Mouse (Mus musculus) kidney, embryonic 14.5 days (tissue): ENCODE data around the gene Irgq. TPM values are rescaled to one million over a fixed set of nuclear protein-coding genes. Genes with fewer than 3 reads are reported as not detected.

Experiments
- ATAC-seq: fragments of 200-750 bp; cut with Nextera tagmentation; 2 replicates; pipeline ENCODE4 v1.8.0; 2017; ENCODE audit warnings: moderate number of reproducible peaks, mild to moderate bottlenecking, moderate TSS enrichment, moderate library complexity; ENCODE audit not compliant: low FRiP score, low TSS enrichment
- H3K27ac ChIP-seq: fragments of 300-500 bp; sonication (generic); 2 replicates; pipeline ENCODE4 v1.5.1; 2014; ENCODE audit warnings: low read depth, mild to moderate bottlenecking, low read length, moderate library complexity, mixed read lengths
- H3K27me3 ChIP-seq: fragments of 300-500 bp; sonication (generic); 2 replicates; pipeline ENCODE4 v1.6.1; 2014; ENCODE audit warnings: mild to moderate bottlenecking, low read length; ENCODE audit not compliant: control insufficient read depth, insufficient read depth
- H3K36me3 ChIP-seq: fragments of 300-500 bp; sonication (generic); 2 replicates; pipeline ENCODE4 v1.6.1; 2014; ENCODE audit warnings: low read length, mixed read lengths; ENCODE audit not compliant: control insufficient read depth, insufficient read depth
- H3K4me1 ChIP-seq: fragments of 300-500 bp; sonication (generic); 2 replicates; pipeline ENCODE4 v1.6.1; 2014; ENCODE audit warnings: low read length, mixed read lengths; ENCODE audit not compliant: control insufficient read depth, insufficient read depth
- H3K4me2 ChIP-seq: fragments of 300-500 bp; sonication (generic); replicated peaks from 2 replicates; pipeline ENCODE4 v1.6.1; 2014; ENCODE audit warnings: low read depth, mild to moderate bottlenecking, low read length
- H3K4me3 ChIP-seq: fragments of 300-500 bp; sonication (generic); 2 replicates; pipeline ENCODE4 v1.5.1; 2014; ENCODE audit warnings: mild to moderate bottlenecking, low read length
- H3K9ac ChIP-seq: fragments of 300-500 bp; sonication (generic); 2 replicates; pipeline ENCODE4 v1.6.1; 2014; ENCODE audit warnings: low read depth, mild to moderate bottlenecking, low read length, moderate library complexity
- H3K9me3 ChIP-seq: fragments of 300-500 bp; sonication (generic); 2 replicates; pipeline ENCODE4 v1.6.1; 2016; ENCODE audit warnings: low read length; ENCODE audit not compliant: control insufficient read depth
- WGBS: fragments of 180-500 bp; shearing (Covaris S2); extraction: QIAGEN DNeasy Blood & Tissue Kit; methylation state at CpG from one replicate; pipeline ENCODE4 v1.1.7; 2014; 5-methylcytosine and 5-hydroxymethylcytosine counted together
- polyA plus RNA-seq: library from polyadenylated mRNA; unstranded; fragments of >200 nt; fragmentation: Nextera tagmentation; extraction: Ambion mirVana; gene quantifications from 2 replicates; pipeline ENCODE4 v1.2.1, GENCODE M21; 2014

The Irgq gene
- polyA plus RNA-seq, 1 experiment from 2014 or later = 9.5 TPM

DNA sequence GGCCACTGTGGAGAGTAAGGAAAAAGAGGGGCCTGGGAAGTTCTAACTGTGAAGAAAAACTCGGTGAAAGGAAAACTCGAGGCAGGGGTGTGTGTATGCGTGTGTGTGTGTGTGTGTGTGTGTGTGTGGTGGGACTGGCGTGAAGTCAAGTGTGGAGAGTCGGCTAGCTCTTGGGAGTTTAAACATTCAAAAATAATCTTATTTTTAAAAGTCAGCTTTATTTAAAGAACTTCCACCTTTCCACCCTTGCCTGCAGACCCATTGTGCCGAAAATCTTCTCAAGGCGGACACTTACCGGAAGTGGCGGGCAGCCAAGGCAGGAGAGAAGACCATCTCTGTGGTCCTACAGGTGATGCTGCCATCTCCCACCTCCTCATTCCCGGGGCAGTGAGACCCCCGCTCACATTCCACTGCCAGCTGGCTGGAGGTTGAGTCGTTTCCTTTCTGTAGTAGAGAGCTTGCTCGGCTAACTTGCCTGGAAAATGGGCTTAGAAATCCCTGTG lies 17.1 kb downstream of the Irgq start:
- peak overlapping the region; percentile 77; the same call in 1 of the 2 replicates for H3K27ac ChIP-seq
- peak overlapping the region; percentile 91 for H3K4me3 ChIP-seq
- no peaks in the 10 kb centered on the region for H3K27me3 ChIP-seq
- no peaks in the 10 kb centered on the region for H3K9me3 ChIP-seq
- peaks cover 34% of the 10 kb centered on the region for H3K36me3 ChIP-seq
- H3K4me1 ChIP-seq = peaks cover 15% of the 10 kb centered on the region
- H3K9ac ChIP-seq = peak overlapping the region; percentile 80
- 20% methylated on average over 13 of the region's 13 CpGs for WGBS
- no peak for ATAC-seq
- peak overlapping the region; percentile 76 for H3K4me2 ChIP-seq

DNA sequence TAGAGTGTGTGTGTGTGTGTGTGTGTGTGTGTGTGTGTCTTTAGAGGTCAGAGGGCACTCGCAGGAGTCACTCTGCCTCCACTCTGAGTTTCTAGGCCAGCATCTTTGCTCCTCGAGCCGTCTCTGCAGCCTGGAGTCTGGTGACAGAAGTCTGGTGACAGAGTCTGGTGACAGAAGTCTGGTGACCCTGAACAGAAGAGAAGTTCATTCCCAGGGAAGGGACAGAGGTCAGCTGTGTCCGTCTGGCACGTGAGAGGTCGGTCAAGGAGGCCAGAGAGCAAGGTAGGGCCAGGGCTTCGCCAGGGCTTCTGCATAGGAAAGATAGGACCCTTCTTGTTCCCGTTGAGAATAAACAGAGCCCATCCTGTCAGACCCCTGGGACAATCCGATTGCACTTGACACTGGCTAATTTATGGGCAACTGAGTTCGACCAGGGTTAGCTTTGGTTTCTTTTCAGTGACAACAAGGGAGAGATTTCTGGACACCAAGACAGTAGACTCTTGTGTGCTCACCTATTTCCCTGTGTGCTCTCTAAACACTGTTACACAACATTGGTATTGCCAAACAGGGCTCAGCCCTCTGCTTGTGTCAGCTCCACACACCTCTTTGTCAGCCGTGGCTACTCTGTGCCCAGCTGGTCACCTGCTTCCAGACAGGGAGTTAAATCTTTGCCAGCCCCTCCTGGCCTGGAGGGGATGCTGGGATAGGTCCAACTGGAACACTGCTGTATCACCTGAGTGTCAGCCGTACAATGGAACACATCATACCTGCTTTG lies 21.7 kb downstream of the Irgq start:
- H3K9ac ChIP-seq = no peak overlapping the region
- peaks cover 11% of the 10 kb centered on the region for H3K4me1 ChIP-seq
- H3K27me3 ChIP-seq = no peaks in the 10 kb centered on the region
- H3K9me3 ChIP-seq = no peaks in the 10 kb centered on the region
- no peak overlapping the region for H3K4me2 ChIP-seq
- H3K4me3 ChIP-seq = no peak overlapping the region
- peaks cover 61% of the 10 kb centered on the region for H3K36me3 ChIP-seq
- no peak for ATAC-seq
- 74% methylated on average over 12 of the region's 12 CpGs for WGBS
- H3K27ac ChIP-seq = no peak overlapping the region

DNA sequence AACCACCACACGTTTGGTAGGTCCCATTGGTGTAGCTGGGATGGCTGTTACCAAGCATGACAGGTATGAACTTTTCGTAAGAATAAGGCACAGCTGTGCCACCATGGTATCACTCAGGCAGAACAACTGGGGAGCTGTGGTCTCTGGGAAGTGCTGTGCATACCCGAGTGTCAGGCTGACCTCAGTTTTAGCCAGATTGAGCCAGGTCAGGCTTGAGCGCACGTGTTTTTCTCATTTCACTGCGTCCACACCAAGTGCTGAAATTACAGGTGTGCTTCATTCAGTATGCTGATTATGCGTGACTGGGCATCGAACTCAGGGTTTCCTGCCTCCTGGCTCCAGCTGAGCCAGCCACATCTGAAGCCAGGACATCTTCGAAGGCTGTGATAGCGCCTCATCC lies 25.3 kb downstream of the Irgq start:
- no peak overlapping the region for H3K27ac ChIP-seq
- 0 out of 2 replicates have a peak, but pooled peaks have one; percentile 24 for ATAC-seq
- H3K36me3 ChIP-seq = peaks cover 51% of the 10 kb centered on the region
- no peak overlapping the region for H3K4me3 ChIP-seq
- H3K9me3 ChIP-seq = no peaks in the 10 kb centered on the region
- 0 out of 2 replicates have a peak, but pooled peaks cover 2% of the 10 kb centered on the region for H3K4me1 ChIP-seq
- H3K27me3 ChIP-seq = no peaks in the 10 kb centered on the region
- no peak overlapping the region for H3K4me2 ChIP-seq
- no peak overlapping the region for H3K9ac ChIP-seq
- WGBS = 79% methylated on average over 10 of the region's 10 CpGs

DNA sequence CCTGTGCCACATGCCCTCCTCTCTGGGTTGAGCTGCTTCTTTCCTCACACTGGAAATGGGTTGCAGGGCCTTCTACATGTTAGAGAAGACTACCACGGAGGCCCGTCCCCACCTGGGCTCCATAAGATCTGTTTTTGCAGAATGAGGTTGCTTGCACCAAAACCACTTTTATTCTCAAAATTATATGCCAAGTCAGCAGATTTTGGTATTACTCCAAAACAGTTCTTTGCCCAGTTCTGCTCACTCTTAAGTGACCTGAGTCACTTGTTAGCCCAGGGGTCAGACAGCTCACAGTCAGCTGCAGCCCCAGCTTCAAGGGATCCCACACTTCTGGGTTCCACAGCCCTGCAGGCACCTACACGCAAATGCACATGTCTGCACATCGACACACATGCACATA lies 31.0 kb downstream of the Irgq start:
- no peaks in the 10 kb centered on the region for H3K4me1 ChIP-seq
- WGBS = 82% methylated on average over 4 of the region's 4 CpGs
- no peak overlapping the region for H3K4me3 ChIP-seq
- no peaks in the 10 kb centered on the region for H3K27me3 ChIP-seq
- H3K9ac ChIP-seq = no peak overlapping the region
- H3K36me3 ChIP-seq = peaks cover 53% of the 10 kb centered on the region
- no peak for ATAC-seq
- H3K4me2 ChIP-seq = no peak overlapping the region
- no peaks in the 10 kb centered on the region for H3K9me3 ChIP-seq
- no peak overlapping the region for H3K27ac ChIP-seq

DNA sequence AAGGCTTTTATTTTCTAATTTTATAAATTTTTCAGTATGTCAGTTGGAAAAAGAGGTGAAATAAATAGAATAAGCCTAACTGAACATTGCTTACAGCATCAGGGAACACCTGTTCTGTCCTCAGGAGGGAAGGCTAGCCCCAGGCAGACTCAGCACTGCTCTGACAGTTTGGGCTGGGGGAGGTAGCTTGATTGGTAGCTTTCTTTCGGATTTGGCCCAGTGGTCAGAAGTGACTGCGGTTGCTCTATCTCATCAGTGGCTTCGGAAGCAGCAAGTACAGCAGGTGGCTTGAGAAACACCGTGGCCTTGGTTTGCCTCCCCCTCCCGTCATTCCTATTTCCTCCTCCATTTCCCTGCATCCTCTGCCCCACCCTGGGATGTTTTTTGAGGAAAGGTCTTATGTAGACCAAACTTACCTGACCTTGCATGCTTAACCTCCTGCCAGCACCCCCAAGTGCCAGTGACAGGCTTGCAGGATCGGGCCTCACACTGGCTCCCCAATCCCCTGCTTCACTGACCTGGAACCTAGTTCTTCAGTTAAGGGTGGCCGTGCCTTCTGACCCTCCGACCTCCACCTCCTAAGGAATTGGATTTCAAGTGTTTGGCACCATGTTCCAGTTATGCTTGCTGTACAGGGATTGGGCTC lies 32.8 kb downstream of the Irgq start:
- Histone ChIP-seq H3K27ac (no peak overlapping the region), H3K9ac (no peak overlapping the region), H3K4me3 (no peak overlapping the region), H3K4me2 (no peak overlapping the region), H3K27me3 (no peaks in the 10 kb centered on the region), H3K9me3 (no peaks in the 10 kb centered on the region), H3K36me3 (peaks cover 67% of the 10 kb centered on the region), H3K4me1 (no peaks in the 10 kb centered on the region)
- 53% methylated on average over 8 of the region's 8 CpGs for WGBS
- ATAC-seq = no peak

DNA sequence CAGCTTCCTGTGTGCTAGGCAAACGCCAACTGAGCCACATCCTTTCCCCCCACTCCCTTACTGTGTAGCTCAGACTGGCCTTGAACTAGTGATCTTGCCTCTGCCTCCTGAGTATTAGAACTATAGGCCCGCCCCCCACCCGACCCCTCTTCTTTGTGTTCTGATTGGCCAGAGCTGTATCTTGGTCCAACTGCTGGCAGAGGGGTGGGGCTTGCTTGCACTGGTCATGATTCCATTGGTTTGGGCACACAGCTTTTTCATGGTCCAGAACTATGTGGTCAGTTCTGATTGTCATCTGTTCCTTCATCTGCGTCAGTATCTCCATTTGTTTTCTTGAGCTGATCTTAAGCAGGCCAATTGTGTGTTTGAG lies 33.3 kb downstream of the Irgq start:
- no peaks in the 10 kb centered on the region for H3K27me3 ChIP-seq
- no peaks in the 10 kb centered on the region for H3K9me3 ChIP-seq

DNA sequence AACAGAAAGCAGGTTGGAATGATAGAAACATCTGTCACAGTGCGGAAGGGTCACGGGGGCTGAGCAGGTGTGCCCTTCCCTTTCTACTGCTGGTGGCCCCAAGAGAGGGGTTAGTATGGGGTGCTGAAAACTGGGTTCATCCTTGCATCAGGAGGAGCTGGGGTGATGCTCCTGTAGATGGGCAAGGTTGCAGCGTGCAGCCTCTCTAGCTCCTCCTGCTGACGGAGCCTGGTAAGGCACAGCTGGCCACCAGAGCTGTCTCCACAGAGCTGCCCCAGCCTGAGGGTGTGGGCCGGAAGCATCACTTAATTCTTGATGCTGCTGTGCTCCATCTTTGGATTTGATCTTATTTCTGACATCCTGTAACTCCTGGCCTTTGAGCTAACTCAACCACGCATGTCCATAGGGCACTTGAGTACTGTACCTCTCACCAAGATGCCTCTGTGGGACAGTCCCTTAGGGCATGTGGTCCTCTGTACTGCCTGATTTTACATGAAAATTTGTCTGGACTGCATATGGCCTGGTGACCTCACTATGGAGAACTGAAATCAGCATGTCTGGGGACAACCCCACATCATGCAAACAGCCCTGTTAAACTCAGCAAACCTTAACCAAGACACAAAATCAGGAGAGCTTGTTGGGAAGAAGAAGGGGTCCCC lies 34.2 kb downstream of the Irgq start:
- Histone ChIP-seq H3K9ac (no peak overlapping the region), H3K4me1 (no peaks in the 10 kb centered on the region), H3K4me3 (no peak overlapping the region), H3K36me3 (peaks cover 72% of the 10 kb centered on the region), H3K27me3 (no peaks in the 10 kb centered on the region), H3K27ac (no peak overlapping the region), H3K4me2 (no peak overlapping the region), H3K9me3 (no peaks in the 10 kb centered on the region)
- peak; percentile 25; the same call in 1 of the 2 replicates for ATAC-seq
- 66% methylated on average over 6 of the region's 6 CpGs for WGBS

More for the DNA sequence above, 33.3 kb downstream of the Irgq start:
- Histone ChIP-seq H3K4me1 (no peaks in the 10 kb centered on the region), H3K36me3 (peaks cover 72% of the 10 kb centered on the region), H3K27ac (no peak overlapping the region), H3K4me2 (no peak overlapping the region), H3K9ac (no peak overlapping the region), H3K4me3 (no peak overlapping the region)
- ATAC-seq = no peak
- WGBS = 81% methylated on average over 4 of the region's 4 CpGs

DNA sequence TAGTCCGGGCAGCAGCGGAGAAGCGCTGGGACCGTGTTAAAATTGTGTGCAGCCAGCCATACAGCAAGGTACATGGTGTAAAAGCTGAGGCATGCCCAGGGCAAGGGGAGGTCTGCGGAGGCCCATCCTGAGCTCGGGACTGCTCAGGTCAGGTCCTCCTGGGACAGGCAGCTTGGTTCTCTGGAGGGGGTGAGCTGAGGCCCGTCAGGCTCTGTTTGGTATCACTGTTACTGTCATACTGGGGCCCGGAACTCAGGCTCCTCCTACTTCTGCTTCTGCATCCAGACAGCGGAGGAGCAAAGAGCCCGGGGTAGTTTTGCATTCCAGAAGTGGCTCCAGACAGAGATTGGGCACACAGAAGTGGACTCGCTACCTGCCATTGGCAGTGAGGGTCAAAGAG lies 35.1 kb downstream of the Irgq start:
- H3K9me3 ChIP-seq = no peaks in the 10 kb centered on the region
- WGBS = 96% methylated on average over 11 of the region's 11 CpGs
- no peak overlapping the region for H3K27ac ChIP-seq
- no peaks in the 10 kb centered on the region for H3K4me1 ChIP-seq
- H3K27me3 ChIP-seq = no peaks in the 10 kb centered on the region
- no peak overlapping the region for H3K4me2 ChIP-seq
- peaks cover 72% of the 10 kb centered on the region for H3K36me3 ChIP-seq
- H3K4me3 ChIP-seq = no peak overlapping the region
- no peak for ATAC-seq
- no peak overlapping the region for H3K9ac ChIP-seq

DNA sequence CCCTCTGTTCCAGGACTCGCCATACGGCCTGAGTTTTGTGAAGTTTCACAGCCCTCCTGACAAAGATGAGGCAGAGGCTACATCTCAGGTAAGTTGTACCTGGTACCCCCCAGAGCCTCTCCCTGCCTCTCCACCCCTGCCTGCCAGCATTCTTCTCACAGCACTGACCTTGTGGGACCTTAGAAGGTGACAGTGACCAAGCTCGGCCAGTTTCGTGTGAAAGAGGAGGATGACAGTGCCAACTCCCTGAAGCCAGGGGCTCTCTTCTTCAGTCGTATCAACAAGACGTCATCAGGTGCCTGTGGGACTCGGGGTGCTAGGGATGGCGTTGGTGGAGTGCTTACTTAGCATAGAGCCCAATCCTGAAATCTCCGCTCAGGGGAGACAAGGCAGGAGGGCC lies 35.7 kb downstream of the Irgq start:
- Histone ChIP-seq H3K36me3 (peaks cover 72% of the 10 kb centered on the region), H3K9ac (no peak overlapping the region), H3K27ac (no peak overlapping the region), H3K9me3 (no peaks in the 10 kb centered on the region), H3K4me3 (no peak overlapping the region), H3K4me2 (no peak overlapping the region), H3K4me1 (no peaks in the 10 kb centered on the region), H3K27me3 (no peaks in the 10 kb centered on the region)
- no peak for ATAC-seq
- WGBS = 93% methylated on average over 9 of the region's 9 CpGs
